Mouse (Mus musculus): ENCODE data around the gene Cyth1. TPM values are rescaled to one million over a fixed set of nuclear protein-coding genes. Genes with fewer than 3 reads are reported as not detected.
A peak's percentile ranks its signal among the peaks of the same experiment; 100 is the strongest.

The Cyth1 gene
- total RNA-seq, 2 experiments from 2014 or later = 38.4 to 40.3 TPM

DNA sequence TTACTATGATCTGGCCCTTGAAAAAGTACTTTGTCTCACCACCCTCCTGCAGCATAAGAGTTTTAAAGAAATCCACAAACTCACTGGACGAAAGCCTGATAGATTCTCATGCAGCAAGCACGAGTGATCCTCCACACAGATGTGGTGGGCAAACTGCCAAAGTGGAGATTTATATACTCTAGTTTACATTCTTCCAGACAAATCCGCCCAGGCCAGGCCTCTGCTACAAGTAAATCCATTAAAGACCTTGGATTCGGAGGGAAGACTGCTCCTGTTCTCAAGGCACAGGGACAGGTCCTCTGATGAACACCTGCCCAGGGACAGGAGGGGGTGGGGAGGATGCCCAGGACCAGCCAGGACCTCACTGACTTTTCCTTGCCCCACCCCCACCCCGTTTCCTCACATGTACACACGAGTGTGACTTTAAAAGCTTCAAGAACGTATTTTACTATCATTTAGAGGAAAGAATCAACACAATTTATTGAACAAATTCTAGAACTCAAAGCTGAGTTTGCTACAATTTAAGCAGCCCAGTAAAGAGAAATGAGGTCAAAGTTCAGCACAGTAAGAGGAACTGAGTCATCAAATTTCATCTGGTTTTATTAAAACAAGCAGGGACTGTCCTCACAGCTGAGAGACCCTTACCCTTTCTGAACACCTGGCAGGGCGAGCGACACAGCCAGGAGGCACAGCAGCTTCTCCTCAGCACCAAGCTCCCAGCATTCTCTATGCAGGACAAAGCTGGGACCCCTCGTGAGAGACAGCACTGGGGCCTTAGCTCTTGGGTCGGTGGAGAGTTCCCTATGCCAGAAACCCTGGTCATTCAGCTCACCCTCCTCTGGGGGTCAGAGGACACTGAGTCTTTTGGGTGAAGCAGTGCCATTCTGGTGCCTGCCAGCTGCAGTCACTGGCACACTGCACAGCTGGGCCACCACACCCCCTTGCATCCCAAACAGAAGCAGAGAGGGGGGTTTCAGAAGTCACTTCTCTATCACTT is 47.3 kb downstream of the Cyth1 start:
- DNase-seq (ENCODE audit: low spot score) = no peak

- no peak for DNase-seq (ENCODE audit: low spot score)
These were observed 50.1 kb downstream of the Cyth1 start for GRCm38 (mm10) chr11:118198296-118198600.

GRCm38 (mm10) chr11:118197508-118198295 is 50.7 kb downstream of the Cyth1 start:
- DNase-seq (ENCODE audit: low spot score) = peak; percentile 57

DNA sequence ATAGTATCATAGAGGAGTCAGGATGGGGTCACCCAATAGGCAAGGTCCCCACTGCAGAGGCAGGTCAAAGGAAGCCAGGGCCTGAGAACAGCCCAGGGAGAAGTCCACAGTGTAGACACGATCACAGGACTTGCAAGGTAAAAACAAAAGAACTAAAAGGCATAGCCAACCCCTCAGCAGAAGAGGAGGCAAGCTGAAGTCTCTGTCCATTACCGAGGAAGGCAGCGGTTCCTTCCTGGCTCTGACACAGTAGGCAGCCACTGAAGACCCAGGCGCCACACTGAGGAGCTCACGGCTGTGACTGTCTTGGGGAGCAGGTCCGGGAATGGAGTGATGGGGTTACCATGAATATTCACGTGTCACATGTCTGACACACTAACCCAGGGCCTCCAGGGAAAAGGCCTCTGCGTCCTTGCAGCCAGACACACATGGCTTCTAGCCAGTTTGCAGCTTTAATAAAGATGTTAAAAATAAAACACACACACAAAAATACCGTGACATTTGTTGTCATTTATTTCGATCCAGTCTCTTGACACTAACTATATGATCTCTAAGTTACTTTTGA is 51.5 kb downstream of the Cyth1 start:
- DNase-seq (ENCODE audit: low spot score) = no peak

DNA sequence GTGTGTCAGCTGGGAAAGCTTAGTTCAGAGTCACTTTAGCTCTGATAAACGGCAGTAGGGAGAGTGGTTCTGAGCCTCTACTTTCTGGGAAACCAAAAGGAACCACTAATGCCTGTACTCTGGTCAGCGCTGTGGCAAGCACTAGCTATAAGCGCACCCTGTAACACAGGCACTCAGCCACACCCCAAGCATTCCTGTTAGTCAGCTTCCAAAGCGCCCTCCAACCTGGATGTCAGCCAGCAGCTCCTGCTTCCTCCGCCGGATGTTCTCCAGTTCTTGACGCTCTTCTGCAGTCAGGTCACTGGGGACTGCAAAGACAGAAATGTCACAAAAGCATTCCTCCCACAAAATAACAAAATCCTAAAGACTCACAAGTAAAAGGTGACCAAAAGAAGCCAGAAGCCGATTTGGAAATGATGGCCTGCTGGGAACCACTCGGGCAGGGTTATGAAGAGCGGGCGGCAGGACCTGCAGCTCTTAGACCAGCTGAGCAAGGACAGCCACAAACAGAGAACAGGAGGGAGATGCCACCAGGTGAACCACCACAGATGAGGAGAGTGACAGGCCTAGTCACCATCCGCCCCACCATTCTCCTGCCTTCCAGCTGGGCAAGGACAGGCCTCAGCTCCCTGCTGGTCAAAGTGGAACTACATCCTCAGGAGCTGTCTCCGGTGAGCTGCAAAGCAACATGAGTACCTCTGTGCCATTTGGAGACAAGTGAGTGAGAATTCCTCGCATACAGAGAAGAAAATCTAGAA is 54.8 kb downstream of the Cyth1 start:
- DNase-seq (ENCODE audit: low spot score) = peak; percentile 81

- no peak for DNase-seq (ENCODE audit: low spot score)
These were observed 55.4 kb downstream of the Cyth1 start for GRCm38 (mm10) chr11:118192973-118193372.

GRCm38 (mm10) chr11:118182768-118183167 is 65.6 kb downstream of the Cyth1 start:
- no peak for DNase-seq (ENCODE audit: low spot score)

DNA sequence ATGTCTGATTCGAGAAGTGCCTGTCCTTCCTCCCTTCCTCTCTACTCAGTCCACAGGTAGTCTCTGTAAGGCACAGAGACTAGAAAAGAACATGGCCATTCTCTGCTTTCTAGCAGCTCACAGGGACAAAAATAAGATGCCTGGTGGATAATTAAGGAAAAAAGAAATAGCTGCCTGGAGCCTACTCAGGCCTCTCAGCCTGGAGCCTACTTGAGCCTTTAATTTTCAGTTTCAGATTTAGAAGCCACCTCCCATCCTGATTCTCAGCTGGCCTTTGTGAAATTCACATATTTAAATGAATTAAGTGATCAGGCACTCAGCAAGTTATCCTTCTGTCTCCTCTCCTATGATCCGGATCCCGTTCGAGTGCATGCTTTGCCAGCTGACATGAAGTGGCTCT is 66.0 kb downstream of the Cyth1 start:
- DNase-seq (ENCODE audit: low spot score) = no peak

DNA sequence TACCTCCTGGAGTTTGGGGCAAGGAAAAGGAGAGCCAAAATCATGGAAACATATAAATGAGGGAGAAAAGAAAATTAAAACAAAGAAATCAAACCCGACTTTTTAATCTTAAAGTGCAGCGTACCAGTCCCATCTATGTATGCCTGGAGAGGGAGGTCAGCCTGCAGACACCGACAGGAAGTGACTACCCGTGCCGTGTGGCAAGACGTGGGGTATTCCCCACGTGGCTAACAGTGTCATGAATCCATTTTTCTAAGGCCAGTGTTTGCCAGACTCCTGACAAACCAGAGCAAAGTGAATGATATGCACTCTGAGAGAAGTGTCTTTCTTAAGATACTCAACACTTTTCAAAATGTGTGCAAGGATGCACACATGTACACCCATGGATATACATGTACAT is 68.2 kb downstream of the Cyth1 start:
- DNase-seq (ENCODE audit: low spot score) = no peak

- no peak for DNase-seq (ENCODE audit: low spot score)
These were observed 70.2 kb downstream of the Cyth1 start for GRCm38 (mm10) chr11:118178236-118178635.

GRCm38 (mm10) chr11:118174752-118175151 is 73.6 kb downstream of the Cyth1 start:
- no peak for DNase-seq (ENCODE audit: low spot score)

GRCm38 (mm10) chr11:118172768-118173167 is 75.6 kb downstream of the Cyth1 start:
- no peak for DNase-seq (ENCODE audit: low spot score)

DNA sequence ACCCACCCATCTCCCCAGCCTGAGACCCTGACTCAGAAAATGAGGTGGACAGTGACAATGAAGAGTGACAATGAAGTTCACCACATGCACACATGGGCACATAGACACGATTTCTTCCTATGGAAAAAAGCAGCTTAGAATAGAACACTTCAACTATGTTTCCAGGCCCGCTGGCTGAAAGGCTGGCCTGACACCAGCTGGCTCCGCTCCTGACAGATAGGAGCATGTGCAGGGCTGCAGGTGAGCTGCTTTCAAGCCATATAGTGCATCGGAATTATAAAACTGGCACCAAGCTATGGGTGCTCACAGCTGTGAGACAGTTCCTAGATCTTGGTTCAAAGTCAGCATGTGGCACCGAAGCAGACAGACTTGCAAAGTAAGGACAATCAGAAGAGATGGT is 78.1 kb downstream of the Cyth1 start:
- no peak for DNase-seq (ENCODE audit: low spot score)

DNA sequence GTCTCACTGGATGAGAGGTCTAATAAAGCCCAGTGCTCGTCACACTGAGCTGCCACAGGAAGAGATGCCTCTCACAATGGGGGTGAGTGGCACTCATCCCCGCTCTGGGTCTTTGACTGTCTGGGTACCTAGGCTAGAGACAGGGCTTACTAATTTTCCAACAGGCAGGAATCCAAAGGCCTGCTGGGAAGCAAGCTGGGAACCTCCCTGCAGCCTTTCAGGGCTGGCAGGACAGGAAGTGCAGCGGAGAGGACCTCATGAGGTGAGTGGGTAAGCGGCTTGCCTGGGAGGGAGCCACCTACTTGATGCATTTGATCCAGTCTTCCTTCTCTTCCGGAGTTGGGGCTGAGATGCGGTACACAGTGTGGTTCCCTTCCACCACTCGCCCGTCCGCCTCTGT is 79.7 kb downstream of the Cyth1 start:
- DNase-seq (ENCODE audit: low spot score) = no peak

GRCm38 (mm10) chr11:118166626-118167025 is 81.8 kb downstream of the Cyth1 start:
- DNase-seq (ENCODE audit: low spot score) = no peak

- DNase-seq (ENCODE audit: low spot score) = no peak
These were observed 82.7 kb downstream of the Cyth1 start for GRCm38 (mm10) chr11:118165681-118166080.

DNA sequence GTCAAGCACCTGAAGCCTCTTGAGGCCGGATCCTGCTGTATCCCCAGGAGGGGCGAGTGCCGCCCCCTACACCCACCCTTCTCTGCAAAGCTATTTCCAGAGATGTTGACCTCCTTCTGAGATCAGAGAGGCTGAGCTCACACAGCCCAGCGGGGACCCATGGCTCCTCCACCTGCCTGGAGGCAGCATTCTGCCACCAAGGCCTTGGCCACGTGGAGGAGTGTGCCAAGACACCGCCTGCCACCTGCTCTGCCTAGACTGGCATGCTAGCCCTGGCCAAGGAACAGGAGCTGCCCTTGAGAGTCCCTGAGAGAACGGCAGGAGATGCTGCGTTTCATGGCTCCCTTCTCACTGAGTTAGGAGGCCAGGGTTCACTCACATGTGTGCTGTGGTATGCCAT is 83.8 kb downstream of the Cyth1 start:
- no peak for DNase-seq (ENCODE audit: low spot score)

DNA sequence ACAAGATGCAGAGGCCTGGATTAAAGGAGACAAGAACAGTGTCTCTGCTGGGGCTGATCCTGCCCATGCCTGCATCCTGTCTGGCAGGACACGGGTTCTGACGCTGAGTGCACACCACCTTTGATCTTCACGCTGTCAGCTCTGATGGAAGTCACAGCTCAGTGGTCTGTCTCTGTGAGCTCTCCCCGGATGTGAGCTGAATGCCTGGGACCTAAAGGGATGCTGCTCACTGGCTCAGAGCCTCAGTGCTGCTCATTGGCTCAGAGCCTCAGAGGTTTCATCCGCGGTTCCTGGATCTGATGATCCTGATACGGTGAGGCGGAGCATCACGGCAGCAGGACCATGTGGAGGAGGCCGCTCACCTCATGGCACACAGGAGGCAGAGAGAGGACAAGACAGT is 86.1 kb downstream of the Cyth1 start:
- no peak for DNase-seq (ENCODE audit: low spot score)

DNA sequence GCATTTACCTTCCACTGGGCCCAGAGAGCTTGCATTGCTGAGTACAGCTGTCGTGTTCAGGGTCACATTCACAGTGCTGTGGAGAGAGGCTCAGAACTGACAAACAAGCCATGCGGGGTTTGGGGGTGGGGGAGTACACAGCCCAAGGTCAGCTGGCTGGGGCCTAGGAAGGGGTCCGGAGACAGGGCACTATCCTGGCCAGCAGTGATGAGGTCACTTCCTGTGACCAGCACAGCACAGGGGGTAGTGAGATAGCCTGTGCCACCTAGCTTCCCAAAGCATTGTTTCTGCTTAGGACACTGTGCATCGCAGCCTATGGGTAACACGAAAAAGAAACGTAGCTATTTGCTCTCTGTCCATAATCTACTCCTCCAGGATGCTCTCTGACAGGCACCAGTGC is 87.2 kb downstream of the Cyth1 start:
- no peak for DNase-seq (ENCODE audit: low spot score)

DNA sequence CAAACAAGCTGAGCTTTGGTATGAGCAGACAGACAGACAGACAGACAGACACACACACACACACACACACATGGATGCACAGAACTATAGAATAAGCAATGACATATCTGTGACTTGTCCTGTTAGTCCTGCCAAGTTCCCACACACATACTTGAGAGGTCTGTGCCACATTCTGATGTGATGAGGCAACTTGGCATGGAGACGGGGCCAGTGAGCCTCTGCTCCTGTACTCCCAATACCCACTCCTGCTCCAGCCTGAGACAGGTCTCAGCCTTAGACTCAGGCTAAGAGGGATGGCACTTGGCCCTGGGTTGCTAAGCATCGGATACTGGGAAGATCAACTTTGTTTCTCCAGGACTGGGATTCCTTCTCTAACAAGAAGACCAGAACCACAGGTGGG is 87.6 kb downstream of the Cyth1 start:
- no peak for DNase-seq (ENCODE audit: low spot score)

- no peak for DNase-seq (ENCODE audit: low spot score)
These were observed 89.6 kb downstream of the Cyth1 start for GRCm38 (mm10) chr11:118158753-118159152.
